Mouse (Mus musculus) stomach, embryonic 16.5 days (tissue): ENCODE data around the gene Iqch. TPM values are rescaled to one million over a fixed set of nuclear protein-coding genes. Genes with fewer than 3 reads are reported as not detected.
"Not testable (repeated sequence)": the region's sequence is repeated elsewhere in the genome, so short reads cannot be mapped to it uniquely, and the experiment has no call there.

Experiments
- ATAC-seq: fragments of 200-750 bp; cut with Nextera tagmentation; 2 replicates; pipeline ENCODE4 v1.8.0; 2017; ENCODE audit warnings: moderate number of reproducible peaks, moderate TSS enrichment; ENCODE audit not compliant: insufficient read depth, low FRiP score
- H3K27ac ChIP-seq: fragments of 300-500 bp; sonication (generic); 2 replicates; pipeline ENCODE4 v1.5.1; 2014; ENCODE audit warnings: low read length
- H3K27me3 ChIP-seq: fragments of 300-500 bp; sonication (generic); 2 replicates; pipeline ENCODE4 v1.6.1; 2014; ENCODE audit warnings: low read length, control low read depth, mixed read lengths; ENCODE audit not compliant: control insufficient read depth, insufficient read depth
- H3K36me3 ChIP-seq: fragments of 300-500 bp; sonication (generic); 2 replicates; pipeline ENCODE4 v1.6.1; 2014; ENCODE audit warnings: low read length; ENCODE audit not compliant: control insufficient read depth, insufficient read depth
- H3K4me1 ChIP-seq: fragments of 300-500 bp; sonication (generic); 2 replicates; pipeline ENCODE4 v1.6.1; 2014; ENCODE audit warnings: low read length, control low read depth, mixed read lengths; ENCODE audit not compliant: control insufficient read depth, insufficient read depth
- H3K4me2 ChIP-seq: fragments of 300-500 bp; sonication (generic); 2 replicates; pipeline ENCODE4 v1.6.1; 2014; ENCODE audit warnings: low read depth, low read length, mixed read lengths
- H3K4me3 ChIP-seq: fragments of 300-500 bp; sonication (generic); replicated peaks from 2 replicates; pipeline ENCODE4 v1.5.1; 2014; ENCODE audit warnings: mild to moderate bottlenecking, low read length
- H3K9ac ChIP-seq: fragments of 300-500 bp; sonication (generic); 2 replicates; pipeline ENCODE4 v1.6.1; 2014; ENCODE audit warnings: low read length
- H3K9me3 ChIP-seq: fragments of 300-500 bp; sonication (generic); replicated peaks from 2 replicates; pipeline ENCODE4 v1.6.1; 2016; ENCODE audit warnings: low read length, control low read depth; ENCODE audit not compliant: control insufficient read depth
- WGBS: fragments of 180-500 bp; shearing (Covaris S2); extraction: QIAGEN DNeasy Blood & Tissue Kit; methylation state at CpG from one replicate; pipeline ENCODE4 v1.1.7; 2014; 5-methylcytosine and 5-hydroxymethylcytosine counted together
- polyA plus RNA-seq: library from polyadenylated mRNA; unstranded; fragments of >200 nt; fragmentation: Nextera tagmentation; extraction: Ambion mirVana; gene quantifications from 2 replicates; pipeline ENCODE4 v1.2.1, GENCODE M21; 2015

Gene Iqch
- polyA plus RNA-seq, 1 experiment from 2014 or later, result 0.04 TPM

DNA sequence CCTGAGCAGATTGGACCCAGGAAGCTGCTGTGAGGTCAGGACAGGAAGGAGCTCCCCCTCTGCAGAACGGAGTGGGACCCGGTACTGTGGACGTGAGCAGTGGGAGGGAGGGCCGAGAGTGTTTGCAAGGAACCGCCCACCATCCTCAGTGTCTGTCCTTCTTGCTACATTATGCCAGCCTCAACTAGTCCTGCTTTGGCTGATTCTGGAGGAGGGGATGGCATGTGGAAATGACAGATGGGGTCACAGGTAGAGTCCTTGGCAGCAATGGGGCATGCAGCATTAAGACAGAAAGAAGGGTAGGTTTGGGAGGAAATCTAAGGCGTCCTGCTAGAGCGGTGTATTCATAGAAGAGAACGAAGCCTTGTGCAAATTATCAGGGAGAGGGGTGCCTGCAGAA, 40.4 kb downstream of the Iqch start:
- no peaks in the 10 kb centered on the region for H3K4me1 ChIP-seq
- 61% methylated on average over 8 of the region's 8 CpGs for WGBS

GRCm38 (mm10) chr9:63556933-63557332, 45.4 kb downstream of the Iqch start:
- Histone ChIP-seq H3K27me3 (no peaks in the 10 kb centered on the region), H3K4me2 (no peak overlapping the region), H3K9me3 (no peaks in the 10 kb centered on the region), H3K36me3 (no peaks in the 10 kb centered on the region), H3K4me1 (no peaks in the 10 kb centered on the region), H3K27ac (no peak overlapping the region), H3K4me3 (no peak overlapping the region), H3K9ac (no peak overlapping the region)
- 78% methylated on average over 8 of the region's 8 CpGs for WGBS
- ATAC-seq, result no peak

More for the DNA sequence above, 40.4 kb downstream of the Iqch start:
- Histone ChIP-seq H3K27me3 (no peaks in the 10 kb centered on the region), H3K9me3 (no peaks in the 10 kb centered on the region), H3K27ac (no peak overlapping the region), H3K36me3 (no peaks in the 10 kb centered on the region), H3K9ac (no peak overlapping the region), H3K4me2 (no peak overlapping the region), H3K4me3 (no peak overlapping the region)
- ATAC-seq, result no peak

- 67% methylated on average over 1 of the region's 1 CpGs for WGBS
- no peaks in the 10 kb centered on the region for H3K4me1 ChIP-seq
- H3K4me3 ChIP-seq, result no peak overlapping the region
- H3K27ac ChIP-seq, result no peak overlapping the region
- no peaks in the 10 kb centered on the region for H3K36me3 ChIP-seq
- no peak overlapping the region for H3K4me2 ChIP-seq
- H3K9ac ChIP-seq, result no peak overlapping the region
- H3K27me3 ChIP-seq, result no peaks in the 10 kb centered on the region
- no peaks in the 10 kb centered on the region for H3K9me3 ChIP-seq
- ATAC-seq, result no peak
Measured at GRCm38 (mm10) chr9:63556316-63556715, 46.0 kb downstream of the Iqch start.

GRCm38 (mm10) chr9:63555460-63555990, 46.8 kb downstream of the Iqch start:
- Histone ChIP-seq H3K36me3 (no peaks in the 10 kb centered on the region), H3K27ac (no peak overlapping the region), H3K9ac (no peak overlapping the region), H3K27me3 (no peaks in the 10 kb centered on the region), H3K4me3 (no peak overlapping the region), H3K4me1 (no peaks in the 10 kb centered on the region), H3K9me3 (no peaks in the 10 kb centered on the region), H3K4me2 (no peak overlapping the region)
- 74% methylated on average over 3 of the region's 3 CpGs for WGBS
- no peak for ATAC-seq

- Histone ChIP-seq H3K9ac (no peak overlapping the region), H3K9me3 (no peaks in the 10 kb centered on the region), H3K27me3 (no peaks in the 10 kb centered on the region), H3K4me2 (no peak overlapping the region), H3K27ac (no peak overlapping the region), H3K4me3 (no peak overlapping the region), H3K4me1 (no peaks in the 10 kb centered on the region), H3K36me3 (no peaks in the 10 kb centered on the region)
- no peak for ATAC-seq
- WGBS, result 73% methylated on average over 3 of the region's 3 CpGs
Measured at GRCm38 (mm10) chr9:63553628-63554027, 48.7 kb downstream of the Iqch start.

DNA sequence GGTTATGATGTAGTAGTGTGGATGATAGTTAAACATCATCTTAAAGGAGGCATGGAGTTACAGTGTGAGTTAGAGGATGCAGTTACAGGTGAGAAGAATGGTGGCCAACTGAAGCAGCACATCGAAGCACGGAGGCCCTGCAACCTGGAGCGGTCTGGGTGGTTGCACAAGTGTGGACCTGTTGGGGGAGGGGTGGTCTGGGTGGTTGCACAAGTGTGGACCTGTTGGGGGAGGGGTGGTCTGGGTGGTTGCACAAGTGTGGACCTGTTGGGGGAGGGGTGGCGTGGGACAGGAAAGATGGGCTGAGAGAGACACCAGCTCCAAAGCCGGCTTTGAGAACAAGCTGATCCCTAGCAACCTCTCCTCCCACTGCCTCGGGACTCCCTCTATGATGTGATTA, 51.6 kb downstream of the Iqch start:
- not testable (repeated sequence) for H3K9ac ChIP-seq

DNA sequence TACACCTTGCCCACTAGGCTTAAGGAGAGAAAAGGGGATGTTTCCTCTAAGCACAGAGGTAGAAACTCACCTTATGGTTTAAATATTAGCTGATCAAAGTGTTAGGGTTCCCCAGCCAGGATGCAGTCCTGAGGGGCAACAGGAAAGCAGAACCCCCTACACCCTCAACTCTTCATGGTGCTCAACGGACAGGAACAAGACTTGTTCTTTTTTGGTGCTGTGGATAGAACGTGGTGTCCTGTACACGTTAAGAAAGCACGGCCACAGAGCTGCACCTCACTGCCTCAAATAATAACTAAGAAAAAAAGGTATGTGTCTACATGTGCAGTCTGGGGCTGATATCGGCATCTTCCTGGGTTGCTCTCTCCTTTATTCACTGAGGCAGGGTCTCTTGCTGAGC, 53.3 kb downstream of the Iqch start:
- WGBS, result 78% methylated on average over 5 of the region's 5 CpGs
- Histone ChIP-seq H3K27ac (peak overlapping the region; percentile 19; the same call in 1 of the 2 replicates), H3K4me2 (no peak overlapping the region), H3K4me3 (no peak overlapping the region), H3K36me3 (no peaks in the 10 kb centered on the region), H3K27me3 (no peaks in the 10 kb centered on the region), H3K9ac (no peak overlapping the region), H3K4me1 (no peaks in the 10 kb centered on the region), H3K9me3 (no peaks in the 10 kb centered on the region)
- no peak for ATAC-seq

More for the DNA sequence above, 51.6 kb downstream of the Iqch start:
- not testable (repeated sequence) for ATAC-seq, H3K4me3 ChIP-seq, H3K4me1 ChIP-seq, H3K36me3 ChIP-seq, H3K27ac ChIP-seq, H3K4me2 ChIP-seq, H3K27me3 ChIP-seq, H3K9me3 ChIP-seq
- 70% methylated on average over 6 of the region's 6 CpGs for WGBS

GRCm38 (mm10) chr9:63541926-63542325, 60.4 kb downstream of the Iqch start:
- Histone ChIP-seq H3K4me1 (no peaks in the 10 kb centered on the region), H3K4me3 (no peak overlapping the region), H3K36me3 (no peaks in the 10 kb centered on the region), H3K9me3 (no peaks in the 10 kb centered on the region), H3K4me2 (no peak overlapping the region), H3K27me3 (no peaks in the 10 kb centered on the region), H3K27ac (no peak overlapping the region), H3K9ac (no peak overlapping the region)
- WGBS, result 47% methylated on average over 7 of the region's 7 CpGs
- no peak for ATAC-seq

DNA sequence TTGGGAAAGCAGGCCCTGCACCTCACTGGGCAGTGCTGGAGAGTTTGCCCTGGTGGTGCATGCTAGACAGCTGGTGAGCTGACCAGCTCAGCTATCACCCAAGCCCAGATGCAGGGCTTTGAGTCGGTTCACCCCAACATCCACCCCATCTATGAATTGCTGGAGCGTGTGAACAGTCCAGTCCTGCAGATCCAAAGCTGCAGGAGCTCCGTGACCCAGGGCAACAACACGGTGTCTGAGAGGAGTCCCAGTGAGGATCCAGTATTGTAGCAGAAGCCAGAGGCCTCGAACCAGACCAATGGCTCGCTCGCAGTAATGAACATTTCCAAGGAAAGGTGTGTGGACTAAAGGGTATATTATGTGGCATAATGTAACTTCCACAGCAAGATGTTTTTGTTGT, 61.0 kb downstream of the Iqch start:
- no peak for ATAC-seq
- Histone ChIP-seq H3K27ac (no peak overlapping the region), H3K4me3 (no peak overlapping the region), H3K36me3 (no peaks in the 10 kb centered on the region), H3K9ac (no peak overlapping the region), H3K27me3 (no peaks in the 10 kb centered on the region), H3K4me2 (no peak overlapping the region), H3K9me3 (no peaks in the 10 kb centered on the region), H3K4me1 (no peaks in the 10 kb centered on the region)
- WGBS, result 83% methylated on average over 7 of the region's 7 CpGs

GRCm38 (mm10) chr9:63537489-63537888, 64.8 kb downstream of the Iqch start:
- Histone ChIP-seq H3K4me1 (peaks cover 2% of the 10 kb centered on the region; the same call in 1 of the 2 replicates), H3K9me3 (no peaks in the 10 kb centered on the region), H3K27ac (no peak overlapping the region), H3K36me3 (no peaks in the 10 kb centered on the region), H3K4me2 (no peak overlapping the region), H3K27me3 (no peaks in the 10 kb centered on the region), H3K9ac (no peak overlapping the region), H3K4me3 (no peak overlapping the region)
- WGBS, result 72% methylated on average over 4 of the region's 4 CpGs
- ATAC-seq, result no peak
